Mouse (Mus musculus) ovary, adult 10 weeks (tissue): ENCODE data around the gene Rhot2. TPM values are rescaled to one million over a fixed set of nuclear protein-coding genes. Genes with fewer than 3 reads are reported as not detected.

Source experiments
- polyA plus RNA-seq: library from polyadenylated mRNA; stranded (reverse); fragments of 350-450 nt; fragmentation: Illumina TruSeq; extraction: RNeasy Lipid Tissue Mini Kit (QIAGEN cat#74804); gene quantifications from one replicate; pipeline ENCODE4 v1.2.3, GENCODE M21; 2014

Rhot2 gene
- polyA plus RNA-seq, result 8.3 TPM

DNA sequence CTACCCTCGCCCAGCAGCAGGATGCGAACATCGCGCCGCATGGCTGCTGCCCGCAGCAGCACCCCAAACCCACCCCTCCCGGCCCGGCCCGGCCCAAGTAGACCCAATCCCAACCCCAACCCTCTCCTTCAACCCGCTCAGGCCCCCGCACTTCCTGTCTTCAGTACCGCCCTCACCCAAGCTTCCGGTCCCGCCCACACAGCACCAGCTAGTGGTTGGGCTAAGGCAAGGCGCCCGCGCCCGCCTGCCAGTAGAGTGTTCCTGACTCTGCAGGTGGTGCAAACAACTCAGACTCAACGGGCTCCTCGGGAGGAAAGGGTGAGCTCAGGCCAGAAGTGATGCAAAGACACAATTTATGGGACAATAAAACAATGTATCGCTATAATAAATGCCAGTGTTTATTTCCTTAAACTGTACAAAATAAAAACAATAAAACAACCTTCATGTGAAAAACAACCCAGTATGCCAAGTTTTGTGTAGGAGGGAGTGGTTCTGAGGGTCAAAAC lies at the start of gene Rhot2:
Gene Rhot2 (minus strand): TSS at position 456 of the 506 bp plus-strand sequence.

DNA sequence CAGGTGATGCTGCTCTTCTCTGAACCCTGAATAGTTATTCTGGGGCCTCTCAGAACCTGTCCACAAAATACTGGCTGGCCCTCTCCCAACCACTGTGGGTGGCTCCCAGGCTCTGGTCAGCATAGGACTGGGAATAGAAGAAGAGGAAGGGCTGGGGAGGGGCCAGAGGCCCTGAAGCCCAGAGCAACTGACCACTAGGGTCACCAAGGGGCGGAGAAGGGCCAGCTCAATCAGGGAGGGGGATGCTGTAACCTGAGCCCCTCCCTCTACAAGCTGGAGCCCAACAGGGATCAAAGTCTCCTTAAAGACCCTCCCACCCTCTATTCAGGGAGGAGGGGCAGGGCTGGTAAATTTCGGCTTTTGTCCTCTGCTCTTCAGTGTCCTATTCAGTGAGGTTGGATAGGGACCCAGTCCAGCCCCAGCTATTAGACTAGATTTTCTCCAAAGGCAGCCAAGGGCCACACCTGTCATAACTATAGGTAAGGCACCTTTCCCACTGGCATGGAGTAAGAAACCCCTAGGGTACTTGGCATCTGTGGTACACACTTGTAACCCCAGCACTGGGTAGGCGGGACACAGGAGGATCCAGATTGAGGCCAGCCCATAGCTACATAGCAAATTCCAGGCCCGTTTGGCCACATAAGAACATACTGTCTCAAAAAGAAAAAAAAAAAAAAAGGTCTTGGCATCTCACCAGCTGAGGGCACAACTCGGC lies 35.7 kb upstream of the Rhot2 start, which contains the start of gene Wfikkn1:
Gene Wfikkn1 (minus strand): TSS at position 663 of the 715 bp plus-strand sequence.

DNA sequence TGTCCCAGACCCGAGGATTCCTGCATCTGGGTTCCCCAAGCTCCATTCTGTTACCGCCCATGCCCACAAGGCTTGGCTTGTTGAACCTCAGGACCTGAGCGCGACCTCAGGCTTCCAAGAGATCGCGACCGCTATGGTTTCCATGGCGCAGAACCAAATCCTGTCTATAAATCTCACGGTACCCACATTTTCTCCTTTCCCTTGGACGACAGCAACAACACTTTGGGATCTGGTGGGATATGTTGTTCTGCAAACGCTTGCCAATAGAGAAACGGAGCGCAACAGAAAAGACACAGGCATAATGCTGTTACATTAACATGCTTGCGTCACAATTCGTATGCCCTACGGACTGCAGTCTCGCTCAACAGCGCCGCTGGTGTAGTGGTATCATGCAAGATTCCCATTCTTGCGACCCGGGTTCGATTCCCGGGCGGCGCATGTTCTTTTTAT lies 30.1 kb upstream of the Rhot2 start, which contains the start of gene Mettl26:
Gene Mettl26 (plus strand): TSS at position 354 of the 450 bp plus-strand sequence.

DNA sequence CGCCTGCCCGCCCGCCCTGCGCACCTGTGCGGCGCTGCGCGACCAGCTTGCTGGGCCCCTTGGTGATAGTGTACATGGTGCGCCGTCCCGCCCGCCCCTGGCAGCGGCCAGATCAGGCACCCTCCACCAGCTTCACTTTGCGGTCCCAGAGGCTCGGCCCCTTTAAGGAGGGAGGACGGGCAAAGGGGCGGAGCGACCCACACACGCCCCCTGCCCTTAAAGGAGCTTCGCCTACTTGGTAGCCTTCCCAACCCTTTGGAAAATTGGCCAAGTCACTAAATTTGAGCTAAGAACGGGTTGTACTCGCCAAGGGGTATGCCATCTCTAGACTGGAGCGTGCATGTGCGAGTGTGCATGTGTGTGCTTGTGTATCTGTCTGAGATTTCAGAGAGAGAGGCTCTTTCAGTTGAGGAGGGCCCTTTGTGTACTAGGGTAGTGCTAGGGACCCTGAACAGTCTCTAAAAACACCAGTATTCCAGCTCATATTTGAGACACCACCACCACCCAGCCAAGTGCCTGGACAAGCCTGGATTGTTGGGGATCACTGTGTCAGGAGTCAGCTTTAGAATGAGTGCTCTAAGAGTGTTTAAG lies 24.0 kb upstream of the Rhot2 start, which contains the start of gene Mcrip2:
Gene Mcrip2 (minus strand): TSS at position 164 of the 591 bp plus-strand sequence.

DNA sequence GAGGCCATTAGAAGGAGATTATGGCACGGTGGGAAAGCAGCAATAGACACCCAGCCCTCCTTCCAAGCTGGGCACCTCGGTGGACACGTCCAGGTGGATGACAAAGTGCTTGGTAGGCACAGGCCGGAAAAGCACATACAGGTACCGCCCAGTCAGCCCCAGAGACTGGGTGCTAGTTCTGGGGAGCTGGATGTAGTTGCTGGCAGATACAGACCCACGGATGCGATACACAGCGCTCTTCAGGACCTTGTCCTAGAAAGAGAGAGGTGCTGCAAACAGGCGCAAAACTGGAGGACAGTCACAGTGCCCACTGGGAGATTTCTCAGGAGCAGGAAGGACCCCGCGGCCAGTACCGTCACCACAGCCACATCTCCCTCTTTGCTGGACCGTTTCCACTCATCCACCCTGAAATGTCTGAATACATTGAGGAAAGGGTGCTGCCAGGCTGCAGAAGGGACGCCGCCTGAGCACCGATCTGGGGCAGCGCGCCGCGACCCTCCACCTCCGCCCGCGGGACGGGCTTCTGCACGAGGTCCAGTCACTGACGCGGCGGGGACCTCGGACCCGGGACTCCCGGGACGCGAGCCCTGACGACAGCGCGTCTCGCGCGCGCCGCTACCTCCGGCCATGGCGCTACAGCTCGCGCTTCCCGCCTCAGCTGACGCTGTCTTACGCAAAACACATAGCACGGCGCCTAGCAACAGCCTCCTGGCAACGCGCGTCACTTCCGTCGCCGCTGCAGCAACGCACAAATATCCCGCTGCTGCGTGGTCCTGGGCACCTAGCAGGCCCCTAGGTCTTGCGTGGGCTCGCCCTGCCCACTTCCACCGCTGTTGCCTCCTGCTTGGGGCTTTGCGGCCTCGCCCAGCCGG lies 16.4 kb upstream of the Rhot2 start, which contains the start of gene Wdr90:
Gene Wdr90 (minus strand): TSS at position 670 of the 872 bp plus-strand sequence.

DNA sequence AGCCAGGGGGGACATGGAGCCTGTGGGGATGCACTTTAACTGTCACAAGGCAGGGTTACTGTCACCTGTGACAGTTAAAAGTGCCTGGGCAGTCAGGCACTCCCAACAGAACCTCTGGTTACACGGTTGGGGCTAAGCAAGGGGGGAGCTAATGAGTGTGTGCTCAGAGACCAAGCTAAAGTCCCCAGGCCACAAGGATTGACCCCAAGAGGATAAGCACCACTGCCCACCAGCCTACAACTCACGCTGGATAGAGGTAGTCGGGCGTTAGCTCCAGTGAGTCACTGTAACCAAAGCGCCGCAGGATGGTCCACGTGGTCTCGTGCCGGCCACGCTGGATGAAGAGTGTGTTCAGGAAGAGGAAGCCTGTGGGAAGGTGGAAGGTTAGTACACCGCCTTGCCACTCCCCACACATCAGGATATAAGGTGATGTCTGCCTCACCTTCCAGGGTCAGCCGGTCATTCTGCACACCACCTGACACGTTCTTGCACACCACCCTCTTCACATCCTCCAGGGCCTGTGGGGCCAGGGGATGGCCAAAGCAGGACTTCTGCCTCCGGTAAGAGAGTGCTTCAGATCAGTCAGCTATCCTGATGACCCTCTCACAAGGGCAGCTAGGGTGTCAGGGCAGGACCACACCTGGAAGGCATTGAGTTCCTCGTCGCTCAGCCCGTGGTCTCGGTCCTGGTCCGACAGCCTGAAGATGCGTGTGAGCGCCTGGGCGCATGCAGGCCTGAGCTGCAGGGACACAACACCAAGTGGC lies 3.4 kb downstream of the Rhot2 start, which contains the start of gene Gm20683:
Gene Gm20683 (minus strand): TSS at position 647 of the 764 bp plus-strand sequence.

DNA sequence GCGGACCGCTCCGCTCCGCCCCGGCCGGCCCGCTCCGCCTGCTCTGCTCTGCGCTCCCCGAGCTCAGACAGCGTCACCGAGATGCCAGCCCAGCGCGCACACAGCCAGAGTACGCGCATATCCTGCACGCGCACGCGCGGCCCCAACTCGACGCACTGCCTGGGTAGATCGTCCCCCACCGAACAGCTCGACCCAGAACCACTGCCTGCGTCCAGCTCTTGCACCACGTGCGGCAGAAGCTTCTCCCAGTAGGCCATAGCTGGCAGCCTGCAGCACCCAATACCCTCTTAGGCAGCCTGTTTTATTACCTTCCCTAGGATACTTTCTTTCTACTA lies 7.6 kb downstream of the Rhot2 start, which contains the start of gene Rhbdl1:
Gene Rhbdl1 (minus strand): TSS at position 220 of the 335 bp plus-strand sequence.

DNA sequence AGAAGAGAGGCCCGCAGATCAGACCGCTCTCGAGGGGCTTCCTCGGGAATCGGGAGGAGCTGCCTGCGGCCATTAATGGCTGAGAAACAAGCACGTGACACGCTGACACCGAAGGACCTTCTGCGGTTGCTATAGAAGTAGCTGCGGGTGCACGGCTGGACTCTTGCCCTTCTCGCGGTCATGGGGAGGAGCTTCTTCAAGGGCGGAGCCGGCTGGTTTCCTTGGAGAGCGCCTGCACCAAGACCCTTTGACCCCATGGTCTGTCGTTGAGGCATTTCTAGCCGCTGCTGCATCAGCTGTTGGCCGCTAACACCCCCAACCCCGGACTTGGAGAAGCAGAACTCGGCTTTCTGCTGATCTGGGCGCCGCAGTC lies 11.4 kb downstream of the Rhot2 start, which contains the start of gene Stub1:
Gene Stub1 (minus strand): TSS at position 114 of the 373 bp plus-strand sequence.

DNA sequence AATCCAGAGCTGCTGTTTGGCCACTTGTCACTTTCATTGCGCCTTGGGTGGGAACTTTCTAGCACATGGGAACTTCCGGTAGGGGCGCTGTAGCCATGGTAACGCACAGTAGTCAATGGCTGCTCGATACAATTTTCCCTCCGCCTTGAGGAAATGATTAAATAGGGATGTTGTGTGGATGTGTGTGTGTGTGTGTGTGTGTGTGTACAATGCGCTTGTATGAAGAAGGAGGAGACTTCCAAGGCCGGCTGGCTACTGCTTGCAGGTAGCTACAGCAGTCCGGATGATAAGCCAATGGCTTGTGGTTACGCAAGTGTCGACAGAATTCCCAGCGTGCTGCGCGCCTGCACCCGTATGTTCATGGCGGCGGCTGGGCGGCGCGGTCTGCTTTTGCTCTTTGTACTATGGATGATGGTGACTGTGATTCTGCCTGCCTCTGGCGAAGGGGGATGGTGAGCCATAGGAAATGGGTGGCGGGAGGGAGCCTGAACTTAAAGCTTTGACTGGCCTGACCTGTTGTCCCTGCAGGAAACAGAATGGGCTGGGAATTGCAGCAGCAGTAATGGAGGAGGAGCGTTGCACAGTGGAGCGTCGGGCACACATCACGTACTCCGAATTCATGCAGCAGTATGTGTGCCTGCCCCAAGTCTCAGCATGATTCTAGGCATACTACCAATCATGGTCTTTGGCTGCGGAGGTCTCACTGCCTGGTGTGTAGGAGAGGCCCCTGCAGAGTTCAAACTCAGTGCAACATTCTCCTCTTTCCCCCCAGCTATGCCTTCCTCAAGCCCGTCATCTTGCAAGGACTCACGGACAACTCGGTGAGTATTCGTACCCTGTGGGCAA lies 15.7 kb downstream of the Rhot2 start, which contains the start of gene Jmjd8:
Gene Jmjd8 (plus strand): TSS at position 156 of the 846 bp plus-strand sequence.

DNA sequence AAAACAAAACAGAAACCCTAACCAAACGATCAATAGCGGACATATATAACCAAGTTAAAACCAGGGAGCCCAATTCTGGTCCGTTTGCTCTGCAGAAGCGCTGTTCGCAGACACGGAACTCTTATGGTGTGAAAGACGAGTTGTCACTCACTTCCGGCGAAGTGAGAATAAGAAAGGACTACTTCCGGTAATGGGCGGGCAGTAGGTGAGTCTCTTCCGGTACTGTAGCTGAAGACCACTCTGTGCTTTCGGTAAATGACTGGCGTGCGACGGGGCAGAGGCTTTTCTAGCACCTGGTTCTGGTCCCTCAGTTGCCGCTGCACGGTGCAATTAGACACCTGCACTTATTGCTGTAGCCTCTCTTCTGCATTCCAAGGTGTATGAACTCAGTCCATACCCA lies 21.2 kb downstream of the Rhot2 start, which contains the start of gene Wdr24:
Gene Wdr24 (plus strand): TSS at position 176 of the 400 bp plus-strand sequence.

DNA sequence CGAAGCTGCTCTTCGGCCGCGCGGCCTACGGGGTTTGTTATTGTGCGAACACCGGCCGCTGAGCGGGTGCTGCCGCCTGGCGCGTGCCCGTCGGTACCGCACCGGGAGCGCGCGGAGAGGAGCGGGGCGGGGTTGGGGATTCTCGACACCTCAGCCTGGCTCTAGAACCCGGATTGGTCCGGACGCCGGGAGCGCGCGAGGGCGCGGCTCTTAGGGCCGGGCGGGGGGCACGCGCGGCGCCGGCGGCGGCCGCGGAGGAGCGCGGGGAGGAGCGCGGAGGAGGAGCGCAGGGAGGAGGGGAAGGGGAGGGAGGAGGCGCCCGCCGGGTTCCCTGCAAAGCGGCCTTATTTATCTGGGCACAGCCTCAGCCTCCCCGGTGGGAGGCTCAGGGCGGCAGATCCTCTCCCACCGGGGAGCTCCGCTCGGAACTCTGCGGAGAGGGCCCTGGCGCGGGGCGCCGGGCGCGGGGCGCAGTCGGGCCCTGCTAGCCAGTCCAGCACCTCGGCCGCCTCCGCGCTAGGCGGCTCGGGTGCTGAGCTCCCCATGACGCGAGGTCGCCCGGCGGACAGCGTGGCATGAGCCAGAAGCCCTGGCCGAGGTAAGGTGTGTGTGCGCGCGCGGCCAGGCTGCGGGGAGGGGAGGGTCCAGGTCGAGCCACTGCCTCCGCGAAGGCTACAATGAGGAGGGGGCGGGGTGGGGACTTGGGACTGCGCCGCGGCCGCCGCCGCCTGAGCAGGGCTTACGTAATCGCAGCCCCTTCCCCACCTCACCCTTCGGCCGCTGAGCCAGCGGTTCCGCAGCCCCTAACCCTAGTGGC lies 35.7 kb downstream of the Rhot2 start, which contains the start of gene Fbxl16:
Gene Fbxl16 (plus strand): TSS at position 297 of the 817 bp plus-strand sequence.

DNA sequence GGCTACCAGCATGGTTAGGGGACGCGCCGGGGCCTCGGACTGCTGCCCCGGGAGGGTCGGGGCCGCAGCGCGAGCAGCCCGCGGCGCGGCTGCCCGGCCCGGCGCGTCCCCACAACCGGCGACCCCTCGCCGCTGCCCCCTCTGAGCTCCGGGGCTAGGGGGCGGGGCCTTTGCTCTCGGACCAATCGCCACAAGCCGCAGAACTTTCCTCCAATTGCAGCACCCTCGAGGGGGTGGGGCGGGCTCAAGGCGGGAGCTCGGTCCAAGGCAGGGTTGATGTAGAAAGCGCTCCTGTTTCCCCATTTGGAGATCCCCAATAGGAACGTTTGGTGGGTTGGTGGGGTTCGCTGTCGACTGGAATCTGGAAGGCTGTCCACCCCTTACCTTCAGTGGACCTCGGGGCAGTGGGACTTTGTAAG lies 47.7 kb downstream of the Rhot2 start, which contains the start of gene Metrn:
Gene Metrn (minus strand): TSS at position 186 of the 419 bp plus-strand sequence.

DNA sequence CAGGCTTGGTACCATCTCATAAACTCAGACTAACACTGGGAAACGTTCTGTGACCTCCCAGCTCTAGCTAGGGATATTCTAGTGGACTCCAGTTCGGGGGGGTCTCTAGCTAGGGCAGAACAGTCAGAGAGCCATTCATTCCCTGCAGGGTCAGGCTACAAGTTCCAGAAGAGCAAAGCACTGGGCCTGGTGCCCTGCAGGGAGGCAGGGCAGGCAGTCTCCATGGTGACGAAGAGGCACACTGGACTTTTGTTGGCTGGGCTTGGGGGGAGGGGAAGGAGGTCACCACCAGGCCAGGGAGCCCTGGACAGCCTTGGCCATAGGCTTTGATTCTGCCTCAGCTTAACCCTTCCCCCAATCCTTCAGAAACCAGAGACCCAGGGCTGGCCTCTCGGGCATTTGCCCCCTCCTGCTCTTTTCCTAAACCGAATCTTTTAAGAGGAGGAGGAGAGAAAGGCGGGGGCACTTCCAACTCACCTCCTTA lies 49.0 kb downstream of the Rhot2 start, which contains the start of gene AC134908.4:
Gene AC134908.4 (minus strand): TSS at position 51 of the 484 bp plus-strand sequence.

DNA sequence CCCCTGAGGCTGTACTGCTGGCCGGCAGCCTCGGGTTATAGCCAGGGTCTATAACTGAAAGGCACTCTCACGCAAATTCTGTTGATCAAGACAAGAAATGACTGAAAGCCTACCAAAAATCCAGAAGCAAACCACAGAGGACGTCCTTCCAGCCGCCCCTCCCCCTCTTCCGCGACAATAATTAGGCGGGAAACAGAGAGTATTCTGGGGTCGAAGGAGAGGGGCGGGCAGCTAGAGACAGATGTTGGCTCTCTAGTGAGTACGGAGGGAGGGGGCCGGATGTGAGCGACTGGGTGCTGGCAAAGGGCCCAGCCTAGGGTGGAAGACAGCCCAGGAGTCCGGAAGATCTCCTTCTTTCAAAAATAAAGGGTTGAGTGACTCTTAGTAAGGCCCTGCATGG lies 52.0 kb downstream of the Rhot2 start, which contains the start of gene Fam173a:
Gene Fam173a (minus strand): TSS at position 287 of the 400 bp plus-strand sequence.

Other genes with a start within 250 kb of the Rhot2 start
- not detected for gene Gng13, start 127.7 kb downstream of the Rhot2 start, polyA plus RNA-seq
- not detected for gene Chtf18, start 117.4 kb downstream of the Rhot2 start, polyA plus RNA-seq
- not detected for gene Rpusd1, start 117.2 kb downstream of the Rhot2 start, polyA plus RNA-seq
- not detected for gene Mslnl, start 108.8 kb downstream of the Rhot2 start, polyA plus RNA-seq
- gene Msln, start 90.5 kb downstream of the Rhot2 start, polyA plus RNA-seq, result 2.0 TPM
- 0.80 TPM for gene Narfl, start 71.1 kb downstream of the Rhot2 start, polyA plus RNA-seq
- gene Haghl, start 59.2 kb downstream of the Rhot2 start, polyA plus RNA-seq, result 1.4 TPM
- gene Ccdc78, start 58.3 kb downstream of the Rhot2 start, polyA plus RNA-seq, result 0.43 TPM
- not detected for gene Fam173a, start 52.0 kb downstream of the Rhot2 start, polyA plus RNA-seq
- not detected for gene AC134908.4, start 49.2 kb downstream of the Rhot2 start, polyA plus RNA-seq
- gene Metrn, start 47.7 kb downstream of the Rhot2 start, polyA plus RNA-seq, result 0.26 TPM
- gene Fbxl16, start 35.8 kb downstream of the Rhot2 start, polyA plus RNA-seq, result 0.94 TPM
- gene Wdr24, start 21.2 kb downstream of the Rhot2 start, polyA plus RNA-seq, result 0.29 TPM
- 1.5 TPM for gene Jmjd8, start 16.0 kb downstream of the Rhot2 start, polyA plus RNA-seq
- gene Stub1, start 11.4 kb downstream of the Rhot2 start, polyA plus RNA-seq, result 2.7 TPM
- gene Rhbdl1, start 7.6 kb downstream of the Rhot2 start, polyA plus RNA-seq, result not detected
- not detected for gene Gm20683, start 3.1 kb downstream of the Rhot2 start, polyA plus RNA-seq
- 1.0 TPM for gene Wdr90, start 16.6 kb upstream of the Rhot2 start, polyA plus RNA-seq
- not detected for gene Mcrip2, start 23.9 kb upstream of the Rhot2 start, polyA plus RNA-seq
- 10.6 TPM for gene Mettl26, start 30.2 kb upstream of the Rhot2 start, polyA plus RNA-seq
- gene Wfikkn1, start 36.0 kb upstream of the Rhot2 start, polyA plus RNA-seq, result not detected
- 1.1 TPM for gene Rab40c, start 74.9 kb upstream of the Rhot2 start, polyA plus RNA-seq
- gene Pigq, start 100.1 kb upstream of the Rhot2 start, polyA plus RNA-seq, result 27.4 TPM
- gene Nhlrc4, start 100.1 kb upstream of the Rhot2 start, polyA plus RNA-seq, result 0.29 TPM
- gene A930017K11Rik, start 107.7 kb upstream of the Rhot2 start, polyA plus RNA-seq, result not detected
- gene Capn15, start 140.9 kb upstream of the Rhot2 start, polyA plus RNA-seq, result 0.51 TPM
- 2.5 TPM for gene Rab11fip3, start 224.7 kb upstream of the Rhot2 start, polyA plus RNA-seq
- 15.7 TPM for gene Decr2, start 245.5 kb upstream of the Rhot2 start, polyA plus RNA-seq